Mouse (Mus musculus): ENCODE results near the gene Gm10392. TPM values are rescaled to one million over a fixed set of nuclear protein-coding genes. Genes with fewer than 3 reads are reported as not detected.

The Gm10392 gene
- total and polyA plus RNA-seq, 3 experiments, result 0.10 to 0.27 TPM; not detected in 1

GRCm38 (mm10) chr11:77520601-77521529 is 1.9 kb upstream of the Gm10392 start (continued):
- TF ChIP-seq CTCF (IDR thresholded peaks at IDR 0.05 in 2 of 3, conservative IDR thresholded peaks at IDR 0.05 in 1 of 3; ENCODE audit: control insufficient read depth in 1 of 3, insufficient read depth in 1 of 3, low read depth in 2 of 3, low read length in 3 of 3, poor library complexity in 1 of 3, severe bottlenecking in 1 of 3) (peak in 1 of 3 experiments; percentile 23; a peak in 2 of 6 replicates), MYC (IDR thresholded peaks at IDR 0.05; ENCODE audit: low read depth, low read length) (peak; percentile 28; the same call in 1 of the 2 replicates), EP300 (IDR thresholded peaks at IDR 0.05; ENCODE audit: low read depth in 1 of 2, low read length in 2 of 2) (peak; percentile 69 to 77), POLR2AphosphoS5 (IDR thresholded peaks at IDR 0.05; ENCODE audit: borderline replicate concordance, low read depth, low read length) (no peak), SIN3A (IDR thresholded peaks at IDR 0.05; ENCODE audit: low read length) (peak; percentile 66), TCF12 (IDR thresholded peaks at IDR 0.05; ENCODE audit: low read depth, low read length) (peak; percentile 16; the same call in 1 of the 2 replicates)

- no peaks in the 10 kb centered on the region for H3K9me3 ChIP-seq (replicated peaks; ENCODE audit: insufficient read depth, low read length)
- peaks cover 2% of the 10 kb centered on the region; the same call in 1 of the 2 replicates for H3K79me2 ChIP-seq (ENCODE audit: control insufficient read depth, insufficient read depth, low read length, poor library complexity)
- no peak overlapping the region for H3K27ac ChIP-seq (ENCODE audit: control insufficient read depth, low read depth, low read length)
- no peak overlapping the region for H3K9ac ChIP-seq (ENCODE audit: control insufficient read depth, low read depth, low read length, poor library complexity, severe bottlenecking)
- no peak for DNase-seq (ENCODE audit: low read depth, low spot score)
- peaks cover 0 to 22% of the 10 kb centered on the region in 2 experiments; a peak in 2 of 4 replicates for H3K36me3 ChIP-seq (ENCODE audit: control insufficient read depth in 1 of 2, insufficient read depth in 2 of 2, low read length in 2 of 2)
- TF ChIP-seq ZMIZ1 (IDR thresholded peaks at IDR 0.05; ENCODE audit: low read depth, low read length), result no peak
- H3K4me1 ChIP-seq (ENCODE audit: control insufficient read depth in 1 of 2, insufficient read depth in 2 of 2, low read length in 2 of 2), result peaks cover 10 to 26% of the 10 kb centered on the region in 2 experiments
- no peak overlapping the region for H3K4me3 ChIP-seq (ENCODE audit: control insufficient read depth in 1 of 2, insufficient read depth in 1 of 2, low read depth in 2 of 2, low read length in 2 of 2)
- no peaks in the 10 kb centered on the region for H3K27me3 ChIP-seq (ENCODE audit: control insufficient read depth in 1 of 2, insufficient read depth in 2 of 2, low read length in 2 of 2)
Observed at GRCm38 (mm10) chr11:77518051-77518798, 773 bp downstream of the Gm10392 start.

- peaks cover 12 to 32% of the 10 kb centered on the region in 2 experiments for H3K4me1 ChIP-seq (ENCODE audit: control insufficient read depth in 1 of 2, insufficient read depth in 2 of 2, low read length in 2 of 2)
- no peak overlapping the region for H3K4me3 ChIP-seq (ENCODE audit: control insufficient read depth in 1 of 2, insufficient read depth in 1 of 2, low read depth in 2 of 2, low read length in 2 of 2)
- no peak overlapping the region for H3K27ac ChIP-seq (ENCODE audit: control insufficient read depth, low read depth, low read length)
- no peak for DNase-seq (ENCODE audit: low read depth, low spot score)
- no peak overlapping the region for H3K9ac ChIP-seq (ENCODE audit: control insufficient read depth, low read depth, low read length, poor library complexity, severe bottlenecking)
- TF ChIP-seq CTCF (IDR thresholded peaks at IDR 0.05 in 2 of 3, conservative IDR thresholded peaks at IDR 0.05 in 1 of 3; ENCODE audit: control insufficient read depth in 1 of 3, insufficient read depth in 1 of 3, low read depth in 2 of 3, low read length in 3 of 3, poor library complexity in 1 of 3, severe bottlenecking in 1 of 3), result peak in 1 of 3 experiments; percentile 11; a peak in 1 of 6 replicates
- no peak for TF ChIP-seq NELFE (IDR thresholded peaks at IDR 0.05; ENCODE audit: low read depth, low read length)
- peaks cover 0 to 27% of the 10 kb centered on the region in 2 experiments; a peak in 2 of 4 replicates for H3K36me3 ChIP-seq (ENCODE audit: control insufficient read depth in 1 of 2, insufficient read depth in 2 of 2, low read length in 2 of 2)
- H3K27me3 ChIP-seq (ENCODE audit: control insufficient read depth in 1 of 2, insufficient read depth in 2 of 2, low read length in 2 of 2), result no peaks in the 10 kb centered on the region
- no peaks in the 10 kb centered on the region for H3K9me3 ChIP-seq (replicated peaks; ENCODE audit: insufficient read depth, low read length)
- H3K79me2 ChIP-seq (ENCODE audit: control insufficient read depth, insufficient read depth, low read length, poor library complexity), result peaks cover 2% of the 10 kb centered on the region; the same call in 1 of the 2 replicates
Observed at GRCm38 (mm10) chr11:77516553-77517425, 2.2 kb downstream of the Gm10392 start.
